Mouse (Mus musculus) frontal cortex, postnatal 25 days (tissue): ENCODE measurements around the gene Grap.

Experiments
- DNase-seq, 2 experiments: peaks; one replicate each; pipeline ENCODE4 v3.0.0; 2022; ENCODE audit warnings: low spot score in 2 of 2

Grap gene

DNA sequence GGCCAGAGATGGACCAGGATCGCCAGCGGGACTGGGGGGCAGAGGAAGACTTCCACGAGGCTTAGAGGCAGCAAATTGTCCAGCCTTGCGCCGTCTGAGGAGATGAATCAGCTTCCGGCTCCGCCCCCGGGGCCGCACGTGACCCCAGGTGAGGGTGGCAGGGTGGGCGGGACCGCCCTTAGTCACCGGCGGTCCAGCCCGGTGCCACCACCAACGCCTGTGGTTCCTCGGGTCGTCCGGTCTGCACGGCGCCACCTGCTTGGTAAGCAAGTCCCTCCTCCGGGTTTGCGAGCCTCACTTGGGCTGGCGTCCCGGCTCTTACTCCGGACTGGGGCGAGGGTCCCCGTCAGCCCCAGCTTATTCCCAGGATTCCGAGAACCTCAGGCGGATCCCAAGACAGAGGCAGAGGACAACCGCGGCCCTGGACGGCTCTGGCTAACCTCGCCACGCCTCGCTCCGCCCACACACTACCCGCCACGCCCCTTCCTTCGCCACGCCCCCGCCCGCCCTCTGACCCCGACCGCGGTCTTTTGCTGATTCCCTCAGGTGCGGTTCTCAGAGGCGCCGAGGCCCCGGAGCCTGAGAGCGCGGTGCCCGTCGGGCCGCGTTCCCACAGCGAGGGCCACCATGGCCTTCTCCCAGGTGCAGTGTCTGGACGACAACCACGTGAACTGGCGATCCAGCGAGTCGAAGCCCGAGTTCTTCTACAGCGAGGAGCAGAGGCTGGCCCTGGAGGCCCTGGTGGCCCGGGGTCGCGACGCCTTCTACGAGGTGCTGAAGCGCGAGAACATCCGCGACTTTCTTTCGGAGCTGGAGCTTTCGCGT, 31.1 kb downstream of the Grap start, which contains the start of gene Fam83g:
Fam83g (plus strand) TSS at position 185 of the 825 bp plus-strand sequence.
- no peak for DNase-seq

DNA sequence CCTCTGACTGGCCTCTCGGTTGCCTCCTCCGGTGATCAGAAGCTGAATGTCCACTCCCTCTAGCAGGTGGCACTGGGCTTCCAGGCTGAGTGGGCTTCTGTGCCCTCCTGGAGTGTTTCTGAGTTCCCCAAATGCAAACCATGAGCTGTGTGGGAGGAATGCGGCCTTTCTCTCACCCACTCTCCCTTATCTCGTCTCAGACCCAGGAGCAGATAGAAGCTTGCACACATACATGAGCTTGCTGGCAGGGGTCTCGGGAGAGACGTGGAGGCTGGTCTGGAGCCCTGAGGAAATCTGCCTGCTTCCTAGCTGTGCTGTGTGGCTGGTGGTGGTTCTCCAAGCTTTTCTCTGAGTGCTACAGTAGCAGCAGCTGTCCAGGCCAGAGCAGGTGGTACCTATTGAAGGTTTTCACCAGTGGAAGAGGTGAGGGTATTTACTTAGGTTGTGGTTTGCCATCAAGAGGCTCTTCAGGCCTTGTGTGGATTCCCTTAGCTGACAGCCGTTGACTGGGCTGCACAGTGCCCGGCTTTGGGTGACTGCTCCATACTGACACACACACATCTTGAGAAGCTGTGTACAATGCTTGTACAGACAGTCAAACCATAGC, 32.2 kb downstream of the Grap start:
- DNase-seq: no peak

DNA sequence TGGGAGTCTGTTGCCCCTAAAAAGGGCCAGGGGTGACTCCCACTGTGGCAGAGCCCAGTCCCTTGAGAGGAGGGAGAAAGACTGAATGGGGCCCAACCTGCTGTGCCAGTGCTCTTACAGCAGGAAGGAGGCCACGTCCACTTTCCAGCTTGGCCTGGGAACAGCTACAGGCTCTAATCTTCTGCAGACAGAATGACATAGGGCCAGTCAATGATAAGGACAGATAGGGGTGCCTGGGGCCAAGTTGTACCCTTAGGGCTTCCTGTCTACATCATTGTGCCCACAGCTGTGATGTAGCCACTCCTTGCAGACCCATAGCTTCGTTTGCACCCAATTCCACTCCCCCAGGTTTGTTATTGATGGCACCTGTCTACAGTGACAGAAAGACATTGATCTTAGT, 33.1 kb downstream of the Grap start:
- no peak for DNase-seq

DNA sequence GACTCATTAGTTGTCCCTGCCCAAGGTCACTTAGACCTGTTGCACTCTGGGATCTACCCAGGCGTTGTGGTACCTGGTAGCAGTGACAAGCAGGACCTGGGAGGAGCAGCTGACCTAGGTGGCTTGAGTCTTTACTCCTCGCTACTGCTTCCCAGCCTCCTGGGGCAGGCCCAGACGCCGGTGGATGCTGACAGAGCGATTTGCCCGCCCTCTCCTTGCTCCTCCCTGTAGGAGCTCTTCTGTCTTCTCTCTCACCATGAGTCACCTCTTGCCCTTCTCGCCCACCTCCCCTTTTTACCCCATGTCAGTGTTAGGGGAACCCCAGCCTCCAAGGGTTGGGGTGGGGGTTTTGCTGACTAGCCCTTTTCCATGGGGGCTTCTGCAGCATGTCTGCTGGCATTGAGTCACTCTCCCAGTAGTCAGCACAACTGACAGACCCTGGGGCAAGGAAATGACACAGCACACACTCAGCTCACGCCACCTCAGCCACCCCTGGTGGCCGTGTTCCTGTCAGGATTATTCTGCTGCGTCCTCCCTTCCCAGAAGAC, 33.9 kb downstream of the Grap start:
- DNase-seq: no peak

DNA sequence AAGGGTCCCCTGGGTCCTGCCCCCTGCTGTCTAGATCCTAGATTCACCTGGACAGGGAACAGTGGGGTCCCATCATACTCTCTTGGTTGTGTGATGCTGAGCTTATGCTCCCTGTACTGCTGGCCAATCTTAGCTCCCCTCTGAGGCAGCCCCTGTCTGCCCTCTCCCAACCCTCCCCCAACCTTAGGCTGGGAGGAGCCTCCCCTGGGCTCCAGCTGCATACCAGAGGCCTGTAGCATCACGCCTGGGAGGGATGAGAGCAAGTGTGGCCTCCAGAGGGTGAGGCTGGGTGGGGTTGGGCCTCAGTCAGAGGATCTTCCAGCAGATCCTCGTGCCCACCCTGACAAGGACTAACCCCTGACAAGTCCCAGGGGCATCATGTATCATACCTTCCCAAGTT, 34.5 kb downstream of the Grap start:
- DNase-seq: no peak

DNA sequence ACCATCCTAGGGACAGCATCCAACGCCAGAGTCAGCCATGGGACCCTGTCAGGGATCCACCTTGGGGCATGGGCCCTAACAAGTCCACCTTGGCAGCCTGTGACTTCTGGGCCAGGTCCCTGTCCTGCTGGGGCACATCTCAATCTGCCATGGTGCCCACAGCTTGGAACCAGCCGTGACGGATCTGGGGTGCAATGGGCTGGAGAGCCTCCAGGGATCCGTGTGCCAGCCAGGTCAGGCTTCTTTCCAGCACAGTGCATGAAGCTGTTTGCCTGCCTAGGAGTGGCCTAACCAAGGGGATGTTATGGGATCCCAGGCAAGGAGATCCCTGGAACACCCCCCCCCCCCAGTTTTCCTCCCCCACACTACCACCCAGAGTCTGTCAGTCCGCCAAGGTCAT, 39.9 kb downstream of the Grap start:
- DNase-seq: no peak

DNA sequence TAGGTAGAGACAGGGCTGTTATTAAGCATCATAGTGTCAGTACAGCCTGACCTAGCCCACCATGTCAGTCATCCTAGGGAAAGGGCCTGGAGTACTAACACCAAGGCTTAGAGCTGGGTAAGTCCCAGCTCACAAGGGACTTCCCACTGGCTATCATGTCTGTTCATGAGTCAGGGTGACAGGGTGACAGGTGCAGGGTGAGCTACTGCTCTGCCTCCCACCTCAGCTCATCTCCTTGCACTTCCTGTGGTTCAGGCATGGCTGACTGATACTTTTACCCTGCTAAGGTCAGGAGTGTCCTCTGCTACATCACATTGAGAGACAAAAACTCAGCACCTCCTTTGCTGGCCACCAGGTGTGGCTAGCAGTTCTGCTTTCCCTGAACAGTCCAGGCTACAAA, 45.8 kb downstream of the Grap start:
- DNase-seq: no peak

DNA sequence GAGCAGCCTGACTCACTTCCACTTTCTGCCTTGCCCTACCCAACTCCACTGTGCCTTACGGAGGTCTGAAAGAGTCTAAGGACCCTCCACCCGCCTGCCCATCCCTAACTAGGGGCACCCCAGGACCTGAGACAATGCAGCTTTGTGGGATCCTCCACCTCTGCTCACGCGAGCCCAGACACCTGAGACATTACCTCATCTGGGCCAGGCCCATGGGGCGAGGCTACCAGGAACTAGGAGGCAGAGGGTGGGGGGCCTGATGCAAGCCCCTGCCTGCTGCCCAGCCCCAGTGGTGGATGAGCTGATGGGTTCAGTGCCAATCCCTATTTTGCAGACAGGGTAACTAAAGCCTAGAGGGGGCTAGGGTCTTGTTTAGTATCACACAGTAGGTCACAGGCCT, 46.4 kb downstream of the Grap start:
- no peak for DNase-seq

DNA sequence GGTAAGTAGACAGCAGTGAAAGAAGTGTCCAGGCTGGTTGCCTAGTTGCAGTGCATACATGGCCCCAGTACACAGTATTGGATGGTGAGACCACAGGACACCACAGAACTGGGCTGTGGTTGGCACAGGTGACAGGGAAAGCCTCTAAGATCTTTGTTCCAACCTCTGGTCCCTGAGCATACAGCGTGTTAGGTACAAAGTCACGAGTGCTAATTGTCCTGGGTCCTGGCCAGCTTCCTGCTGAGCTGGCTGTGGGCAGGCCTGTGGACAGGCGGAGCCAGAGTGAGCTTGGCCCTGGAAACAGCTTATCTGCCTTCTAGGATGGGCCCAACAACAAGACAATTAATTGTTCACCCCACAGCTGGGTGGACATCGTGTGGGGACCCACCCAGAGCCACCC, 46.9 kb downstream of the Grap start:
- DNase-seq: no peak

DNA sequence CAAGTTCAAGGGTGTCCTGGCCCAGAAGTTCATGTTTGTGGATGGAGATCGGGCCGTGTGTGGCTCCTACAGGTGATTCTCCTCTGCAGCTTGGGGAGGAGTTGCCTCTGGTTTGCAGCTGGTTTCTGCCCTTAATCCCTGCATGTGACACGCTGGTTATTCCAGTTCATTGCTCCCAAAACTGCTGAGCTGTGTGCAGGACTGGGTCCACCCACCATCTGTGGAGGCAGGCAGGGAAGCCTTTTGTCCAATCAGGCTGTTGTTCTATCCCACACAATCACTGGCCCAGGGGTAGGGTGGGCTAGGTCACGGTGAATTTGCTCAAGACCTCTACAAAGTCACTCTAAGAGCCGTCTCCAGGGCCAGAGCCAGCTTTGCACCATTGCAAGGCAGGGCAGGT, 48.6 kb downstream of the Grap start:
- no peak for DNase-seq

DNA sequence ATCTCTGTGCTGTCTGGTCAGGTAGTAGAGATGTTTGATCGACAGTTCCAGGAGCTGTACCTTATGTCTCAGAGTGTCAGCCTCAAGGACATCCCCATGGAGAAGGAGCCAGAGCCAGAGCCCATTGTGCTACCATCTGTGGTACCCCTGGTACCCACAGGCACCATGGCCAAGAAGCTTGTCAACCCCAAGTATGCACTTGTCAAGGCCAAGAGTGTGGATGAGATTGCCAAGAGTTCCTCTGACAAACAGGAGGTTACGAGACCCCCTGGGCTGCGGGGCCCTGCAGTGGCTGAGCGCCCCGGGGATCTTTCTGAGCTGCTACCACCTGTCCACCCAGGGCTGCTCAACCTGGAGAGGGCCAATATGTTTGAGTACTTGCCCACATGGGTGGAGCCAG, 49.4 kb downstream of the Grap start:
- no peak for DNase-seq

DNA sequence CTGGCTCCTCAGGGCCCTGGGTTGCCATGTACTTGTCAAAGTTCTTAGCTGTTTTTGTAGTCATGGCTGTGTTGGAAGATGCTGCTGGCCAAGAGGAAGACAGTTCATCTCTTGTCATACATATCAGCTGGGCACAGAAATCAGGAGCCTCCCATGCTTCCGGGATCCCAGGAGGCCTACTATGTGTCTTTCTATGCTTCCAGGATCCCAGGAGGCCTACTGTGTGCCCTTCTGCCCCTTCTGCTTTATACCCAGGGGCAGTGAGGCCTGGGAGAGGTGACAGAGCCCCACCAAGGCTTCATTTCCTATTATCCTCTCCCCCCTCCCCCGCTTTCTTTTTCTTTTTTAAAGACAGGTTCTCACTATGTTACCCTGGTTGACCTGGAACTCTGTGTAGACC, 52.5 kb downstream of the Grap start:
- no peak for DNase-seq

DNA sequence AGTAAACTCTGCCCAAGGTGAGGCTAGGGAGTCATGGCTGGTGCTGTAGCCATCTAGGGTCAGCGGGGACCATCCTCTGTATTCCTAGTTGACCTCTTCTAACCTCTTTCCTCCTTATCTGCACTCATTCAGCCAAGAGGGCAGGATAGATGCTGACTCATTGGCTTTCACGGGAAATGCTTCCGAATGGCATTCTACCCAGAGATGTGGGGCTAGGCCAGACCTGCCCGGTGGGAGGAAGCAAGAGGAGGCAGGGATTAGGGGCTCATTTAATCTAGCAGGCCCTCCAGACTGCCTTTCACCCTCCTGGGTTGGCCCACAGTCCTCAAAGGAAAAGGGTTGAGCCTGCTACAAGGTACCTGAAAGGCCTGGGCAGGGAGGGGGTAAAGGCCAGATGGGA, 53.2 kb downstream of the Grap start:
- no peak for DNase-seq

DNA sequence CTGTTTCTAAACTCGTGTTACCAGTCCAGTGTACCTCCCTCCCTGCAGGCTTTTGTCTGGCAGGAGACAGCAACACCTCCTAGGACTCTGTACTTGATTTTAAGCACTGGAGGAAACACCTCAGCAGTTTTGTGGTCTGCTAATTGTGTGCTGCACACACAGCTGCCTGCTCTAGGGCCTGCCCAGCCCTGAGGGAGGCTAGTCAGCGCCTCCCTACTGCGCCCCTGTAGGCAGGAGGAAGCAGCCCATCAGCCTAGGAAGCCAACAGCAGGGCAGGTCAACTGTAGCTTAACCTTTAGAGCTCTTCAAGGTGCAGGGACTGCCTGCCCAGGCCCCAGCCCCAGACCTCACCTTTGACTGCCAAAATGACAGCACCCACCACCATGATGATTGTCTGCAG, 55.9 kb downstream of the Grap start:
- DNase-seq: no peak

DNA sequence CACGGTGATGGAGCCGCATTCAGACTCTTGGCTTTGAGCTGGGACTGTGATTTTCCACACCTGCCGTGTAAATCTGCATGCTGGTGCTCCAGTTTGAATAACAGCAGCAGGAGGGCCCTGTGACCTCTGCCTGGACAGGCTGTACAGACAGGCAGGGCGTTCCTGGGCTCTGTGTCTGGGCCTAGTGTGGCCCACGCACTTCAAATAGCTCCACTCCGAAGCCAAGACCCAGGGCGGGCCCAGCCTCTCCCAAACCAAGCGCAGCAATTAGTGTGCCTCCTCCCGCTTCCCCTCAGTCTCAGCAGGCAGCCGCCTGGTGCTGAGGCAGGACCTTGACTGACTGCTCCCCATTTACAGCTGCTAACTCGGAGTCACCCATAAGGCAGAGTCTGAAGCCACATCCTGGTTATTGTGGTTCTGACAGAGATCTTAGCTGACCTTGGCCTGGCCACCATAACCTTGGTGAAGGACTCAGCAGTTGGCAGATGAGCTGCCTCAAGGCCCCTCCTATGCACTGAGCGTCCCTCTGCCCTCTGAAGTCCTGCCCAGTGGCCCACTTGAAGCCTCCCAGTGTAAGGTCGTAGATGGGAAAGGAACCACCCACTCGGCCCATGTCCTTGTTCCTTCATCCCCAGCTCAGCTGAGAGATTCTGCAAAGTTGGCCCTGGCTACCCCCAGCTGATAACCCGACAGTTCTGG, 60.2 kb downstream of the Grap start:
- no peak for DNase-seq

DNA sequence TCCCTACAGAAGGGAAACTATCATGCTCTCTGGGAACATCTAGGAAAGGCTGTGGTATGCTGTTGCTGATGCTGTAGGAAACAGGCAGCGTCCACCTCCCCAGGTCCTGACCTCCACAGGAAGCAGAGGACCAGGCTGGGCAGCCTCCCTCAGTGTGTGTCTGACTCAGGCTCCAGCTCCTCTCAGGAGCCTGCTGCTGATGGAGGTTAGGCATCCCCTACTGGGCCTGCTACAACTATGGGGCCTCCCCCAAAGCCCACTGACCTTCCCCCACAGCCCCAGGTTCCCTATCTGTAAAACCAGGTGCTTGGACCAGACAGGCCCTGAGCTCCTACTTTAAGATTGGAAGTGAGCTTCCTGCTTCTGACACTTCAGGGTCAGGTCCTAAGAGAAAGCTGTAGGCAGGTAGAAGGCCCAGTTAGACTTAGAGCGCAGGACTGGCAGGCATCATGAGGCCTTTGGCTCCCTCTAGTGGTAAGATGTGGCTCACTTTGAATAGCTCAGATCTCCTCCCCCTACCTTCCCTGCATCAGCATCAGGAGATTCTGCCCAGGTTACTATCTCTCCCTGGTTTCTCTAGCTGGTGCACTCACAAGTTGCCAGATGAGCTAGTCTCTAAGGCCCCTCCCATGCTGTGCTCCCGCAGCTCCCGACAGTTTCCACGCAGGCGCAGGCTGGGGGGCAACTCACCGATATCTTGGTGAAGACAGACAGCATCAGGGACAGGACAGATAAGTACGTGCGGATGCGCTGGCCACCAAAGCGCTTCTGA, 61.5 kb downstream of the Grap start:
- peak; percentile 19 to 61 for DNase-seq

DNA sequence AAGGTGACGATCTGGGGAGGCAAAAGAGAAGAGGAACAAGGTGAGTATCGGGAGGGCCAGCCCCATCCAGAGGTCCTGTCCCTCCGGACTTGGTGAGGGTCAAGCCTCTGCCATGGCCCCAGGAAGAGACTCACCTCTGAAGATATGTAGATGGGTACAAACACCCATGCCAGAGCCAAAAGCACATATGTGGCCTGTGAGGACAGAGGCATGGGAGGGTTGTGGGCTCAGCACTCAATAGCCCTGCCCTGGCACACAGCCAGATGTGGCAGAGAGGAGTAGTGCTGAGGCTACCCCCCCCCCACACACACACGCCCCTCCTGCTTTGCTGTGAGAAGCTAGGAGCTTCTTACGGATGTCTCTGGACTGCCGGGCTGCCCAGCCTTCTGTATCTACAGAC, 62.1 kb downstream of the Grap start:
- no peak for DNase-seq

DNA sequence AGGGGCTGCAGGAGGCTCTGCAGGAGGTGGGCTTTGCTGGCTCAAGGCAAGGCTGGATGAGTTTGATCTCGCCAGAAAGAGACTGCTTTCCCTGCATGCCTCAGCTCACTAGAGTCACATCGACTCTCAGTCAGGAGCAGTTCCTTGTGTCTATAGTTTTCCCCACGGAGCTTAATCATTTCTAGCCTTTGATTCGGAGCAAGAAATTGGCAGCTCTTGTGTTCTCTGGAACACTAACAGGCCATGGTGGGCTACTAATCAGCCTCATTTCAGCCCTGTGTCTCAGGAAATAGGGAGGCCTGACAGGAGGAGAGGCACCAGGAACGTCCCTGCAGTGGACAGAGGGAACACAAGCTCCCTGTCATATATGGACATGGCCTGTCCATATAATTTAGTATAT, 64.9 kb downstream of the Grap start:
- DNase-seq: no peak

DNA sequence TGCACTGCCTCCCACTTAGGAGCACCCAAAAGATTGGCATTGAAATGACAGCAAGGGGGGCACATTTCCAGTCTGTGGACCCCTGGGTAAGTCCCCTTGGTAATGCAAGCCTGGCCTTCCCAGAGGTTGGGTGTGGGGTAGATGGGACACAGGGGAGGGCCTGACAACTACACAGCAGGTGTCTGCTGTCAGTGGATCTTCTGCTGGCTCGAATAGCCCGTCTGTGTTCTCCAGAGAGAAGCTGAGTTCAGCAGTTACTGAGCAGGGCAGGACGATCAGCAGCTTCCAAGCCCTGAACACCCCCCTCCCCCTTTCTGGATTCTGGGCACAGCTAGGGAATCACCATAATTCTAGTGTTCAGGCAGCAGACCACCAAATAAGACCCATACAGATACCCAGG, 66.3 kb downstream of the Grap start:
- no peak for DNase-seq

DNA sequence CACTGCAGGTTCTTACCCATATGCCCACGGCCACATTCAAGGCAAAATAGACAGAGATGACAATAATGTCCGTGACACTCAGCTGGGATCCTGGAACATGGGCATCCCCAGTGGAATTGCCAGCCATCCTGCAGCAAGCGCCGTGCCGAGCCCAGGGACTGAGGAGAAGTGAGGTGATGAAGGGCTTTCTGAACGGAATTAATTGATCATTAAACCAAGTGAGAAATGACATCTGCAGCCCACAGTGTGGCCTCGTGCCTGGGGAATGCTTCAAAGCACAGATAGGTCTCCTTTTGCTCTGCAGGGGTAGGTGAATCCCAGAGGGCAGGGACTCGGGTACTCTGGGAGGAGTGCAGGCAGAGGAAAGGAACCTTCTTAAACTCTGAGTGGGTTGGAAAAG, 66.8 kb downstream of the Grap start:
- no peak for DNase-seq

DNA sequence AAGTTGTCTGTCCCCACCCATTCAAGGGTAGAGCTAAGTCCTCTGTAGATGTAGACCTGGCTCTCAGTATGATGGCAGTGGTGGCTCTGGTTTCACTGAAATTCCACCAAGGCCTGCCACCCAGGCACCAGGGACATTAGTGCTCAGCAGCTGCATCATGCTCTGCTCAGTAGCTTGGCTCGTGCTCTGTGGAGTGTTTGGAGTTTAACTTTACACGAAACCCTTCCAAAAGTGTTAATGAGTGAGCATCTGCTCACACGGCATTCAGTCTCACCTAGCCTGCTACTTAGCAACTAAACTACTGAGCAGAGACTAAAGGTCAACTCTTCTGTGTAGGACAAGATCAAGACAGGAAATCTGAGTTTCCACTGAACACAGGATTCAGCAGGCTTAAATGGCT, 67.6 kb downstream of the Grap start, which contains the start of gene Slc5a10:
Slc5a10 (minus strand) TSS at position 191 of the 400 bp plus-strand sequence.
- DNase-seq: no peak

DNA sequence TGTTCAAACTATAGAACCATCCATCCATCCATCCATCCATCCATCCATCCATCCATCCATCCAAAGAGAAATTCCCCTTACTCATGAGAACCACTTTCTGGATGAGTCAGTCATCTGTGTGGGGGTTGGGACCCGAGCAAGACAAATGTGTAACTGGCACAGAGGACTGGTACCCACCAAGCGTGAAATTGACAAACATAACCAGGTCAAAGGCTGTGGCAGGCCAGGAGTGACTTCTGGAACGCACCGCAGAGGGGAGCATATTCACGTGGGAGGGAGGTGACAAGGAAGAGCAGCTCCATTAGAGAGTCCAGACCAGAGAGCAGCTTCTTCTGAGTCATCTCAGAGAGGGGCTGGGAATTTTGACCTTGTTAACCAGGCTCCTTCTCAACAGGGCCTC, 69.0 kb downstream of the Grap start:
- DNase-seq: no peak
